In the genomic region with DNA sequence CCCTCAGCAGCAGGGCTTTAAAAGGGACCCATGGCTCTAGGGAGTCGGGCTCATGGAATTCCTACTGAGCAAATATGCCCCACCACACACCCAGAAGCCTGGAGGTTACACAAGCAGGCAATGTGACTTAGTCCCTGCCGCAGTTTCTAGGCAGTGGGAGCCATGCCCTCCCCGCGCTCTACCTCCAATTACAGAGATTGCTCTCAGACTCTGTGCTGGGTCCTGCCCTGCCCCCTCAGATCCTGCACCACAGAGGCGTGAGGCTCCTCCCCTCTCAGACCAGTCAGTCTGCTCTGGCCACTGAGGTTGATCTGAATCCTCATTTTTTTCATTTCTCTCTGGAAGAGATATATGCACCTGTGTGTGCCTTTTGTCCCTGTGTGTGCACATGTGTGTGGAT, we compare ENCODE assay signal across 7 mouse cellular contexts. TPM values are rescaled to one million over a fixed set of nuclear protein-coding genes. Genes with fewer than 3 reads are reported as not detected.
DNase-seq lines count a peak whose midpoint lies in the region; ATAC-seq and TF ChIP-seq lines count a peak whose summit lies in the region.

No protein-coding gene starts in this region.

- ATAC-seq in liver, embryonic 16.5 days (ENCODE audit: low read depth), result peak; percentile 51; the same call in 1 of the 2 replicates
- no peak for ATAC-seq in liver, embryonic 11.5 days (replicated peaks; ENCODE audit: low FRiP score)
- ATAC-seq in lung, embryonic 16.5 days (ENCODE audit: low read depth), result peak; percentile 85
- ATAC-seq in stomach, embryonic 16.5 days (ENCODE audit: insufficient read depth, low FRiP score), result peak; percentile 81; the same call in 1 of the 2 replicates

- no peak for TF ChIP-seq POLR2A in embryonic fibroblast, embryonic 13.5 days (IDR thresholded peaks at IDR 0.05; ENCODE audit: low read depth, low read length)

- H3K9me3 ChIP-seq in liver, embryonic 16.5 days (replicated peaks; ENCODE audit: control insufficient read depth, low read length), result no peaks in the 10 kb centered on the region
- no peaks in the 10 kb centered on the region for H3K9me3 ChIP-seq in liver, embryonic 11.5 days (ENCODE audit: control insufficient read depth, low read length)
- H3K9me3 ChIP-seq in lung, embryonic 16.5 days (ENCODE audit: control insufficient read depth, low read length), result no peaks in the 10 kb centered on the region
- no peaks in the 10 kb centered on the region for H3K9me3 ChIP-seq in stomach, embryonic 16.5 days (replicated peaks; ENCODE audit: control insufficient read depth, low read length)

- no peak overlapping the region for H3K9ac ChIP-seq in liver, embryonic 16.5 days (ENCODE audit: low read depth, low read length)
- H3K9ac ChIP-seq in liver, embryonic 11.5 days (ENCODE audit: low read depth, low read length), result no peak overlapping the region
- no peak overlapping the region for H3K9ac ChIP-seq in lung, embryonic 16.5 days (ENCODE audit: low read length)
- no peak overlapping the region for H3K9ac ChIP-seq in stomach, embryonic 16.5 days (ENCODE audit: low read length)

- no peak for DNase-seq in liver, embryonic 11.5 days (ENCODE audit: low spot score)
- no peak for DNase-seq in urinary bladder, postnatal 4 days (ENCODE audit: low spot score in 2 of 2)
- no peak for DNase-seq in right cerebral cortex, postnatal 14 days

- H3K4me1 ChIP-seq in liver, embryonic 16.5 days (ENCODE audit: control insufficient read depth, low read depth, low read length), result no peaks in the 10 kb centered on the region; the same call in 1 of the 2 replicates
- no peaks in the 10 kb centered on the region for H3K4me1 ChIP-seq in liver, embryonic 11.5 days (replicated peaks; ENCODE audit: control insufficient read depth, insufficient read depth, low read length)
- no peaks in the 10 kb centered on the region for H3K4me1 ChIP-seq in embryonic fibroblast, embryonic 13.5 days (ENCODE audit: control insufficient read depth, insufficient read depth, low read length)
- H3K4me1 ChIP-seq in lung, embryonic 16.5 days (replicated peaks; ENCODE audit: control insufficient read depth, insufficient read depth, low read length), result no peaks in the 10 kb centered on the region
- H3K4me1 ChIP-seq in stomach, embryonic 16.5 days (ENCODE audit: control insufficient read depth, insufficient read depth, low read length), result no peaks in the 10 kb centered on the region

- H3K36me3 ChIP-seq in liver, embryonic 16.5 days (ENCODE audit: control insufficient read depth, insufficient read depth), result no peaks in the 10 kb centered on the region
- no peaks in the 10 kb centered on the region for H3K36me3 ChIP-seq in liver, embryonic 11.5 days (ENCODE audit: control insufficient read depth, insufficient read depth, low read length)
- no peaks in the 10 kb centered on the region for H3K36me3 ChIP-seq in lung, embryonic 16.5 days (ENCODE audit: control insufficient read depth, insufficient read depth, low read length)
- no peaks in the 10 kb centered on the region for H3K36me3 ChIP-seq in stomach, embryonic 16.5 days (ENCODE audit: control insufficient read depth, insufficient read depth, low read length)

- no peaks in the 10 kb centered on the region for H3K27me3 ChIP-seq in liver, embryonic 16.5 days (ENCODE audit: control insufficient read depth, insufficient read depth, low read depth, low read length)
- no peaks in the 10 kb centered on the region for H3K27me3 ChIP-seq in liver, embryonic 11.5 days (replicated peaks; ENCODE audit: control insufficient read depth, insufficient read depth, low read length)
- no peaks in the 10 kb centered on the region for H3K27me3 ChIP-seq in lung, embryonic 16.5 days (ENCODE audit: control insufficient read depth, insufficient read depth, low read depth, low read length)
- H3K27me3 ChIP-seq in stomach, embryonic 16.5 days (ENCODE audit: control insufficient read depth, insufficient read depth, low read length), result no peaks in the 10 kb centered on the region

- H3K27ac ChIP-seq in liver, embryonic 16.5 days (ENCODE audit: low read length), result no peak overlapping the region
- H3K27ac ChIP-seq in liver, embryonic 11.5 days (ENCODE audit: low read depth, low read length), result no peak overlapping the region
- H3K27ac ChIP-seq in embryonic fibroblast, embryonic 13.5 days (ENCODE audit: insufficient read depth, low read length), result peak overlapping the region; percentile 17; the same call in 1 of the 2 replicates
- no peak overlapping the region for H3K27ac ChIP-seq in lung, embryonic 16.5 days (ENCODE audit: low read length)
- H3K27ac ChIP-seq in stomach, embryonic 16.5 days (ENCODE audit: low read length), result no peak overlapping the region

- WGBS in liver, embryonic 16.5 days (ENCODE audit: insufficient replicate concordance), result 10% methylated on average over 5 of the region's 5 CpGs
- 6% methylated on average over 5 of the region's 5 CpGs for WGBS in liver, embryonic 11.5 days
- 9% methylated on average over 5 of the region's 5 CpGs for WGBS in lung, embryonic 16.5 days
- WGBS in stomach, embryonic 16.5 days, result 8% methylated on average over 5 of the region's 5 CpGs

- H3K4me3 ChIP-seq in liver, embryonic 16.5 days (ENCODE audit: low read depth, low read length), result no peak overlapping the region
- H3K4me3 ChIP-seq in liver, embryonic 11.5 days (ENCODE audit: low read depth, low read length), result no peak overlapping the region
- H3K4me3 ChIP-seq in embryonic fibroblast, embryonic 13.5 days (ENCODE audit: insufficient read depth, low read length), result no peak overlapping the region
- no peak overlapping the region for H3K4me3 ChIP-seq in lung, embryonic 16.5 days (ENCODE audit: low read length)
- H3K4me3 ChIP-seq in stomach, embryonic 16.5 days (replicated peaks; ENCODE audit: low read length), result no peak overlapping the region

- no peak overlapping the region for H3K4me2 ChIP-seq in liver, embryonic 16.5 days (ENCODE audit: low read depth, low read length)
- H3K4me2 ChIP-seq in liver, embryonic 11.5 days, result no peak overlapping the region
- H3K4me2 ChIP-seq in lung, embryonic 16.5 days (ENCODE audit: low read depth, low read length), result no peak overlapping the region
- no peak overlapping the region for H3K4me2 ChIP-seq in stomach, embryonic 16.5 days (ENCODE audit: low read depth, low read length)

- TF ChIP-seq CTCF in embryonic fibroblast, embryonic 13.5 days (IDR thresholded peaks at IDR 0.05; ENCODE audit: borderline replicate concordance, insufficient read depth, low read length), result no peak

RNA-seq across cellular contexts. Expression of a gene that starts 14.6 kb away (rescaled TPM):
- polyA plus RNA-seq in liver, embryonic 16.5 days (2015; fragmentation: Nextera tagmentation; extraction: Ambion mirVana), result not detected in 2 replicates
- not detected in 2 replicates for polyA plus RNA-seq in liver, embryonic 11.5 days (2014; fragmentation: Nextera tagmentation; extraction: Ambion mirVana)
- not detected in 2 replicates for polyA plus RNA-seq in embryonic fibroblast, embryonic 13.5 days (2011; ENCODE audit: insufficient read length, low read depth, missing spikeins)
- polyA plus RNA-seq in lung, embryonic 16.5 days (2015; fragmentation: Nextera tagmentation; extraction: Ambion mirVana), result 0.04 and 0.14 TPM in 2 replicates
- 0.29 and 0.34 TPM in 2 replicates for polyA plus RNA-seq in stomach, embryonic 16.5 days (2015; fragmentation: Nextera tagmentation; extraction: Ambion mirVana)

RNA-seq across cellular contexts. Expression of a gene that starts 59.5 kb away (rescaled TPM):
- 13.2 and 15.3 TPM in 2 replicates for polyA plus RNA-seq in liver, embryonic 16.5 days (2015; fragmentation: Nextera tagmentation; extraction: Ambion mirVana)
- 27.5 and 29.6 TPM in 2 replicates for polyA plus RNA-seq in liver, embryonic 11.5 days (2014; fragmentation: Nextera tagmentation; extraction: Ambion mirVana)
- 52.6 and 96.4 TPM in 2 replicates for polyA plus RNA-seq in embryonic fibroblast, embryonic 13.5 days (2011; ENCODE audit: insufficient read length, low read depth, missing spikeins)
- 20.0 and 26.1 TPM in 2 replicates for polyA plus RNA-seq in lung, embryonic 16.5 days (2015; fragmentation: Nextera tagmentation; extraction: Ambion mirVana)
- 19.8 and 21.2 TPM in 2 replicates for polyA plus RNA-seq in stomach, embryonic 16.5 days (2015; fragmentation: Nextera tagmentation; extraction: Ambion mirVana)
